Mouse (Mus musculus) kidney, adult 11 months (tissue): ENCODE data around the gene Sh3rf3.
A peak's percentile ranks its signal among the peaks of the same experiment; 100 is the strongest.
"Not testable (repeated sequence)": the region's sequence is repeated elsewhere in the genome, so short reads cannot be mapped to it uniquely, and the experiment has no call there.

ENCODE experiments used
- DNase-seq: peaks from one replicate; pipeline ENCODE4 v3.0.0; 2022

Gene Sh3rf3

DNA sequence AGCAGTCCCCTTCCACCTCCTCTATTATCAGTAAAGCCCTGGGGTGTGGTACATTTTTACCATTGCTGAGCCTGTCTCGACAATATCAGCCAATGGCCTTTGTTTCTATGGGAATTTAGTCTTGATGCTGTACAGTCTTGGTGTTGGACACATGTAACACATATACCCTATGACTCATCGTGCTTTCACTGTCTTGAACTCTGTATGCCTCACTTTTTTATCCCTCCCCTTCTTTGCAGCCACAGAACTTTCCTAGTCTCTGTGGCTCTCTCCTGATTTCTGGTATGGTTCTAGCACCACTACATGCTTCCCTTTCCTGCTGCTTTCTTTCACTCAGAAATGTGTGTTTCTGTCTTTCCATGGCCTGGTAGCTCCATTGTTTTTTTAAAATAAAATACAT lies 181.6 kb downstream of the Sh3rf3 start:
- no peak for DNase-seq

DNA sequence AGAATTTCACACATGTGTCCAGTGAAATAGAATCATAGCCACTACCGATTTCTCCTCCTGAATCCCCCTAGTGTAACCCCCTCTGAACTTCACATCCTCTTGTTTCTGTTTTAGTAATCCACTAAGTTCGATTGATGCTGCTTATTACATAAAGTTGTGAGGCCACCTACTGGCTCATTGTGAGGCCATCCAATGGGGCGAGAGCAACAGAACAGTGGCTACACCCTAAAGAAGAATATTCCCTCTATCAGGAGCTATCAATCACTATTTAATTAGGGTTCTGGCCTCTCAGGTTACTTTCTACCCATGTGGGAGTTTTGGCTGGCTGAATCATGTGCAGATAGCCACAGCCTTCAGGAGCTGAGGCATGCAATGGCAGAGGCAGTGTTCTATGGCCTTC lies 182.0 kb downstream of the Sh3rf3 start:
- no peak for DNase-seq

DNA sequence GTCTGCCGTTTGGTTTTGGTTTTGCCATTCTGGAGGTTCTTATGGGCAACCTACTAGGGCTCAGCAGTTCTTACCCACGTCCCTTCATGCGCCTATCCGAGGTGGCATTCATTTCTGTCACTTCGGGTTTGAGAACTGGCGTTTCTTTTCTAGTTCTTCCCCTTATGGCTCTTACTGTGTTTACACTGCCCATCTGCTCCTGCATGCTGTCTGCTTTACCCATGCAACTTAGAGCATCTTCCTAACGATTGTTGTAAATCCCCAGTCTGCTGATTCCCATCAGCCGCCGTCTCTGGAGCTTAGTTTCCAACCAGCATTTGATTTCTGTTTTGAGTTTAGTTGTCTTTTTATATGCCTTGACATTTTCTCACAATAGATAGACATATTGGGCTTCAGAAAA lies 189.2 kb downstream of the Sh3rf3 start:
- no peak for DNase-seq

DNA sequence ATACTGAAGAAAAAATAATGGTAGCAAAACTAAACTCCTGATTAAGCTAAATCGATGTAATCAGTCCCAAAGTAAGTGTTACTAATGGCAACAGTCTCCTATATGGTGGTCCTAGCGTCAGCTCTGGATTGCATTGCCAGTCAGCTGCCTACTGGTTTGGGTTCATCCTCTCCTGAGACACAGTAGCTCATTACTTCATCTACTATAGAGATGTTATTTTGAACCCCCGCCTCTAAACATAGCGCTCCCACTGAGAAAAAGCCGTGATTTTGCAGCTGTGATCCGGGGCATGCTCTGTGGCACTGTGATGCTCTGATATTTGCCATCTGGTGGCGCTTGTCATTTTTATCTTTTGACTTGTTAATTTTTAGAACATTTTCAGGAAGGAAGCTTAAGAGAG lies 198.3 kb downstream of the Sh3rf3 start:
- DNase-seq = no peak

DNA sequence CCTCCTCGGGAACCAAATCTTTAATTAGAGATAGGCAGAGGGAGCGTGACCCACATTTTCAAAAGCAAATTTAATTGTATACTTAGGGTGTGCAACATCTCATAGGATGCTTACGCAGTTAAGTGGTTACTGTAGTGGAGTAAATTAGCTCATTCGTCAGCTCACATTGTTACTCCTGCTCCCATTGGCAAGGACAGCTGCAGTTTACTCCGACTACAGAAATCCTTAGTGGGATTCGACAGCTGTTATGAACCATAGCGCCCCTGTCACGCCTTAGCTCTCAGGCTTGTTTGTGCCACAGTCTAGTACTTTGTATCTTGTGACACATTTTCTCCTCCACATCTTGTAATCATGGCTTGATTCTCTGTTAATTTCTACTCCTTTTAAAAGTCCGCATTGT lies 200.5 kb downstream of the Sh3rf3 start:
- DNase-seq = no peak

DNA sequence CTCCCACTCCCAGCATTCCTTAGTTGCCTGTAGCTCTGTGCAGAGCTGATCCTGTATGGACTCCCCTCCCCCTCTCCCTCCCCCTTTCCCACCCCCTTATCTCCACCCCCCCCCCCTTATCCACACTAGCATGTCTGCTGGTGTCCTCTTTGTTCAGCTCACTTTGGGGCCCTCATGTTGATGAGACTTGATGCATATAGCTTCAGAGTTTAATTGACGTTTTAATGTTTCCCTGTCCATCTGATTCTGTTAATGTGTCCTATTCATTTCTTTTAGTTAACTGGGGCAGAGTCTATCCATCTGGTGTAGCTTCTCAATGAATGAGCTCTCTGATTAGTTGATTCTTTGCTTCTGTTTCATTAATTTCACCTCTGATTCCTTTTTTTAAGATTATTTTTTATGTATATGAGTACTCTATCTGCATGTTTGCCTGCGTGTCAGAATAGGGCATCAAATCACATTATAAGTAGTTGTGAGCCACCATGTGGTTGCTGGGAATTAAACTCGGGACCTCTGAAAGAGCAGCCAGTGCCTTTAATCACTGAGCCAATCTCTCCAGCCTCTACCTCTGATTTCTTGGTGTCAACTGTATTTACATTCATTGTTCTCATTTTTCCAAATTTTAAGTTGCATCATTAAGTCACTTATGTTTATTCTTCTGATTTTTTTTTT lies 206.3 kb downstream of the Sh3rf3 start:
- DNase-seq = no peak

DNA sequence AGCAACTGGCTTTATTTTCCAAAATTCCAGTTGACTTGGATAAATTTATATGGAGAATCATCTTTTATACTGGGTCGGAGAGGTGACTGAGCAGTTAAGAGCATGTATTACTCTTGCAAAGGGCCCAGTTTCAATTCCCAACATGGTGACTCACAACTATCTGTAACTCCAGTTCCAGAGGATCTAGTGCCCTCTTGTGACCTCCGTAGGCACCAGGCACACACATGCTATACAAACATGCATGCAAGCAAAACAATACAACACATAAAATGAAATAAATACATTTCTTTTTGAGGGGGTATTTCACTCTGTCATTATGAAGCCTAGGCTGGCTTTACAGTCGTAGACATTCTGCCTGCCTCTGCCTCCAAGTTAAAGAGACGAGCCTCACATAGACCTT lies 237.3 kb downstream of the Sh3rf3 start:
- no peak for DNase-seq

DNA sequence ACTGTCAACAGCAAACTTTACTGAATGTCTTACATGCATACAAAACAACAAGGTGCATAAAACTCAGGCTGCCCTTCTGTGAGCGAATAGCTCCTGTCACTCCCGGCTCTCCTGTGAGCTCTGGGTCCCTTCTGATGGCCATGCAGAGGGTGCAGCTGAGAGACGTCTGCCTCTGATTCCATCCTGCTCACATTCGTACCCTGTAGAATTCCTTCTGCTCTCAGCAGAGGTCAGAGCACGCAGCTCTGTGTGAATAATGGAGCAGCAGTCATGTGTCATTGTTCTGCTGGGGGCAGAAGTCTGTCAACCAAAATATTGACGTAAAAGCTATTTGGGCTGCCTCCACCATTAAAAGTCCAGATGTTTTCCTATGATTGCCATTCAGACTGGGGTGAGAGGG lies 243.1 kb downstream of the Sh3rf3 start:
- no peak for DNase-seq

DNA sequence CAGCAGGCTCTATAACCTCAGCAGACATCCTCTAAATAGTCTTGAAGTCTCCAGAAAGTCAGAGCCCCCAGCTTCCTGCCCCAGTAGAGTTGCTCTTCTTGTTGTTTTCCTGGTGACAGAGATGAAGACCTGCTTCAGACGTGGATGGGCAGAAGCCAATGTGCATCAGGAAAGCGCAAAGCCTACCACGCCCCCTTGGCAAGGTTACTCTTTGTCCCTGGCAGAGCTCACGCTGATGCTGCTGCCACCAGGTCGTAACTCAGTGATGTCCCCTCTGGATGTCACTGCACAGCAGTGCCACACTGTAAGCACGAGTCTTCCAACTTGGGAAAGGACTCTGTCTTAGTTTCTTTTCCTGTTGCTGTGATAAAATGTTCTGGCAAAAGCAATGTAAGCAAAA lies 253.6 kb downstream of the Sh3rf3 start:
- DNase-seq = no peak

DNA sequence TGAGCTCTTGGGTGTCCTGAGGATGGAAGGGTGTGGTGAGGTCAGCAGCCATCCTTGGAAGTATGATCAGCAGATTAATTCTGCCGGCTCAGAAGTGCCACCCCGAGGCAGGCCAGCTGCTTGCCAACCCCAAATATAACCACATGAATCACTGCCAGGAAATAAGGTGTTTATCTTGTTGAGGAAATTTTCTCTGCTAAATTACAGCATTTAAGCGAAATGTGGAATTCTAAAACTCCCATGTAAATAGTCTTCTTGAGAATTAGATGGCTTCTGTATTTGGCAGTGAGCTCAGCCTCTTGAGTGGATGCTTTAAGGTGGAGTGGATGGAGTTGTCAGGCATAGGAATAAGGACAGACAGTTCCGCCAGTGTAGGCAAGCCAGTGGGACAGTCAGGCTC lies 259.7 kb downstream of the Sh3rf3 start:
- no peak for DNase-seq

DNA sequence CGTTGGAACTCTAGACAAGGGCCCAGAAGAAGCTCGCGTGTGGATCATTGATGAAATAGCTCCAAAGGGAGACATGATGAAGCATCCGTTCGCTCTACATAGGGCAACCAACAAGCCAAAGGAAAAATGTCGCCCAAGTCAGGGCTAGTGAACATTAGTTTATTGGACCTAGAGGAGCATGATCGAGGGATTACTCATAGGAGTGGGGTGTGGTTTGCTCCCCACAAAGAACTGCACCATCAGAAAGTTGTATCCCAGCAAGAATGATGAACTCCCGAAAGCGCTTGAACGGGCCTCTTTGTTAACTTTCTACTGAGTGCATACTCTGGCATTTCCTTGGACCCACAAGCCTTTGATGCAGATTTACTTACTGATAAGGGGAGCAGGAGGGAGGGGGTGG lies 263.5 kb downstream of the Sh3rf3 start:
- no peak for DNase-seq

DNA sequence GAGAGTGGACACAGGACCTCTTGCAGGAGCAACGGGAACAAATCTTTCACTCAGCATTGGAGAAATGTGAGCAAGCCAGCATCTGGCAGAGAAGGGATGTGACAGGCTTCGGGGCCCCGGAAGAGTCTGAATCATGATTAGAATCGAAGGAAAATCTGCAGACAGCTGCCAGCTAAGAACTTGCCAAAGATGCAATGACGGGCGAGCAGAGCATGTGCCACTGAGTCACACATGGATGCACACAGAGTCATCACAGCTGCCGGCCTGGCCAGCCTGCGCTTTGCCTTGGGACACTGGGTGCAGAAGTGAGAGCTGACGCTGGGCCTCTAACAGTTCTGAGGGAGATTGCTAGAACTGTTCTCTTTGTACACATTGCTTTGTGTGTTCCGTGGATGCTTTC lies 264.8 kb downstream of the Sh3rf3 start:
- no peak for DNase-seq

DNA sequence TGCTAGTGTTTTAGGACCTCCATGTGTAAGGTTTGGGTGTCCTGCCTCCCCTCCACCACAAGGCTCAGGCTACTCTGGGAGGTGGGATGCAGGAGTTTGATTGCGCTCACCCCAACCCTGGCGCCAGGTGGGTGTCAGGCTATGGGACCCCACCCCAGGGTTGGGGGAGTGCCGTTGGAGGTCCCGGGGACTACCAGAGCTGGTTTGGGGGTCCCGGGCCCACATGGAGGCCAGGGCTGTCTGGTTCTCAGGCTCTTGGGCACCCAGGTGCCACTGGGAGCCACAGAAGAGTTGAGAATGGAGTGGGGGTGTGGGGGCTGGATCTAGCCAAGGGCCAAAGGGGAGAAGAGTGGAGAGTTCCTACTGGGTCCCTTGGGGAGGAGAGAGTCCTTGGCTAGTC lies 272.4 kb downstream of the Sh3rf3 start:
- DNase-seq = no peak

DNA sequence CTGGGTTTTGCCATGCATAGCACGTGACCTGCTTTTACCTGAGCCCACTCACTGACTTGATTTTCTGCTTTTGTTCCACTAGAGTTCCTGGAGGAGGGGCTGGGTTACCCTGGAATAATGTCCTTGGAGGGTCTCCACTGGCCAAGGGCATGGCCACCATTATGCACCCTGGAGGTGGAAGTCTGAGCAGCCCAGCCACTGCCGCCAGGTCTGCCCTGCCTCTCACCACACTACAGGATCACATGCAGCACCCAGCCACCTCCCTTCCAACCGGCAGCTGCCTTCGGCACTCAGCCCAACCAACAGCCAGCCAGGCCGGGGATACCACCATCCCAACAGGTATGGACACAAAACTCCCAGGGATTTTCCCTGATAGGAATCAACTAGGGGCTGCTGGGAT lies 273.4 kb downstream of the Sh3rf3 start:
- no peak for DNase-seq

DNA sequence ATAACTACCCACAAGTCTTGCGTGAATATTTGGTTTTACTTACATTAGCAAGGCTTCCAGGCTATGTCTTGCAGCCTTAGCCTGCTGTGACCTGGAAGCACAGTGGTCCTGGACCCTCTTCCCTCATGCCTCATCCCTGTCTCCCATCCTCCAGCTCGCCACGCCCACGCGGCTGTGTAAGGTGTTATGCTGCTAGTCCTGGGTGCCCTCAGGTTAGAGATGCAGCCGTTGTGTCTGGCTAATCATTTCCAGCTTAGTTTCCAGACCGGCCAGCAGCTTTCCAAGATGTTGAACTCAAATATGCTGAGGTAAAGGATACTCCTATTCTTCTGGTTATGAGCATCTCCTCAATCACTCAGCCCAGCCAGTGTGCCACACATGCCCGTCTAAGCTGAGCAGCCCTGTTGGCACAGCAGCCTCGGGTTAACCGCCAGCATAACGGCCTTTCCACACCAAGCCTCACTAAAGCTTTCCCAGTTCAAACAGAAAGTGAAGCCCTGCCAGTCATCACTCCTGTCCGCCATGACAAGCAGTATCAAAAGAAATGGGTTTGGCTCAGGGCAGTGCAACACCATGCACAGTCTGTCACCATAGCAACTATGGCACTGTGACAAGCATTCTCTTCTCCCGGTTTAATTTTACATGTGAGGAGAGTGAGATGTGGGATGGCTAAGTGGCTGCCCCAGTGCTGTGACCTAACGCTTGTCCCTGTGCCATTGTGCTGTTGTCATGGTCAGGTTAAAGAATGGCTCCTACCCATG lies 276.9 kb downstream of the Sh3rf3 start:
- DNase-seq = peak; percentile 30

DNA sequence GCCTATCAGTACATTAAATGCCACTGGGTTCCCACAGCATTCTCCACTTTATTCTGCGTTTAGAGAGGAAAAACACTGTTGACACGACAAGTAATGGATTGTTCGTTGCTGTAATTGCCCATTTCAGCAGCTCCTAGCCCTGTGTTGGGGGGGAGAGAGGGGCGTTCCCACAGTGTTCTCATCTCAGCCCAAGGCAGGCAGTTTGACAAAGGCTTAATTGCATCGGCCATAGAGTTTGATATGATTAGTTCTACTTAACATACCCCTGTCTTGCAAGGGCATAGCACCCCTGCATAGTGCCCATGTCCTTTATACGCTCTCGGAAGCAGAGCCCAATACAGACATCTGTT lies 277.4 kb downstream of the Sh3rf3 start:
- DNase-seq = no peak

DNA sequence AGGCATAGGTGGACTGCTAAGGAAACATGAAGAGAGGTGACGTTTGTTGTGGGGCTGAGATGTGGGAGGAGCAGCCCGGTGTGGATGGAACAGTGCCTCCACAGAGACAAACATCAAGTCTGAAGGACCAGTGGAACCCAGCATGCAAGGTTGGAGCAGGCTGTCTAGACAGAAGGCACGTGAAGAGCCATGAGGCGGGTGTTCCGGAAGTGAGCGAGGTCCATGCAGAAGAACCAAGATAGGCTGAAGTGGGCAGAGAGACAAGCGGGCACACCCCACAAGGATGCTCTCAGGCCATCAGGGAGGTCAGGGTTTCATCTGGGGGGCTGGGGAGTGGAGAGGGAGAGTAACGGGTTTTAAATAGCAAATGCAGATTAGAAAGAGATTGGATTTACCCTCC lies 278.4 kb downstream of the Sh3rf3 start:
- DNase-seq = no peak

DNA sequence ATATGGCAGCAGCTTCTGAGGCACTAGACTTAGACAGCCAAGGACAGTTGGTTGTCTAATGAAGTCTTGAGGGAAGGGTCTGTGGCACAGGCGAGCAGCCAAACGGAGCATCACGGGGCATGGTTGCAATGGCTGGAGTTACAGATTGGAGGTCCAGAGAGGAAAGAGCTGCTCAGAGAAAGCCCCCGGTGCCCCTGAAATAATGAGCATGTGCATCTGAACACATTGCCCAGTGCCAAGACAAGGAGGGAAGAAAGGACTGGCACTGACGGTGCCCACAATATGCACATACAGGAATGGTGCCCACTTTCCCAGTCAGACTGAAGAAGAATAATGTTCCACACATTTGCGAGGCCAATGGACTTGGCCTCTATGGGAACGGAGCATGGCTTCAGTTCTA lies 278.8 kb downstream of the Sh3rf3 start:
- no peak for DNase-seq

DNA sequence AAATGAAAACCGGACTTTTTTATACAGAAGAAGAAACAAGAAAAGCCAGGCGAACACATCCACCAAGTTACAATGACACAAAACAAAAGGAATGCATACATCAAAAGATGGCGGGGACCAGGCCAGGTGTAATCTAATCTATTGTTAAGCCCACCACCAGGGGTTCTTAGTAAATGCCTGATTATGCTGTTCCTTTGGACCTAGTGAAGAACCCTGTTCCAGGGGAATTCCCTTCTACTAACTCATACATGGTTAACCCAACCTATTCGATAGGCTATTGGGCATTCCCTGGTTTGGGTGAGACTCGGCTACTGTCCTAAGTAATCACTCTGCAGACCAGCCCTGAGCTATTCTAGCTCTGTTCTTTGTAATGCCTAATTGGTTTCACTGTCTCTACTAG lies 289.9 kb downstream of the Sh3rf3 start:
- not testable (repeated sequence) for DNase-seq

DNA sequence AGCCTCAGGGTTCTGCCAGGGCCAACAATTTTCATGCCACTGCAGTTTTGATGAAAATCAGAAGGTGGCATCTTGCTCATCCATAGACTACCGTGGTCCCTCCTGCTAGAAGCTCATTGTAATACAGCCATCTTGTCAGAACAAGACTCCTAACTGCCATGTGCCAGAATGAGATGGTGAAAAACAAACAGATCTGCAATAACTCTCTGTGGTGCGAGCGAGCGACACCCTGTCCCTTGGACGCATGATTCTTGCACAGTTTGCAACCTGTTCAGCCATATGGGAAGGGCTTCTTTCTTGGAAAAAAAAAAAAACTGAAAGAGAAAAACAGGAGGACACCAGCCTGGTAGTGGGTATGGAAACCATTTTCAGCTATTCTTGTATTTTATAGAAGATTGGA lies 291.5 kb downstream of the Sh3rf3 start:
- DNase-seq = no peak

DNA sequence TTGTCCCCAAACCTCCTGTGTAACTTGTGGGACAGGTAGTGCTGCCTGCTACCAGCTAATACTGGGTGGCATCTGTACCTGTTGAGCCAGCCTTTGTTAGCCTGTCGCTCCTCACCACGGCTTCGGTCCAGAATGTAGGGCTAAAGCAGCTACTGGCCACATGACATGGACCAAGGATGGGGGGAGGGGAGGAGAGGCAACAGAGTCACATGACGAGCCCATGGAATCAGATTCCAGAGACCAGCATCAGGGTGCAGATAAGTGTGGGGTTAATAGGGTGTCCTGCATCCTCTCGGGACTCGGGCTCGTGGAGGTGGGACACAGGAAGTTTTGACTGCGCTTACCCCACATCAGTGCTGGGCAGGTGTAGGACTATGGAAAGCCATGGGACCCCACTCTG lies 292.7 kb downstream of the Sh3rf3 start:
- no peak for DNase-seq

DNA sequence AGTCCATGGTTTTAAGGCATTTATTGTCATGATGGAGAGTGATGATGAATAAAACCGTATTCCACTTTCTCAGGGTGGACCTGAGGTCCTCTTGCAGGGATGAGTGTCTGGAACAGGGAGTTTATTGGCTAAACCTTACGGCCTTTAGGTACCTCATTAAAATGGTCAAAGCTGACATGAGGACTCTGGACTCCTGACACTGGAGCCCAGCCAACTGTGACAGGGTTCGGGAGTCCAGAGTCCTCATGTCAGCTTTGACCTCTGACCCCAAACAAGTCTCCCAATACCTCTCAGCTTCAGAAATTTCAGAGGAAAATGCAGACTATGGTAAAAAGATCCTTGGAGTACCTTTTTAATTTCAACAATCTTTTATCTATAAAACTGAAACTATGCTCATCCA lies 293.5 kb downstream of the Sh3rf3 start:
- peak; percentile 15 for DNase-seq

DNA sequence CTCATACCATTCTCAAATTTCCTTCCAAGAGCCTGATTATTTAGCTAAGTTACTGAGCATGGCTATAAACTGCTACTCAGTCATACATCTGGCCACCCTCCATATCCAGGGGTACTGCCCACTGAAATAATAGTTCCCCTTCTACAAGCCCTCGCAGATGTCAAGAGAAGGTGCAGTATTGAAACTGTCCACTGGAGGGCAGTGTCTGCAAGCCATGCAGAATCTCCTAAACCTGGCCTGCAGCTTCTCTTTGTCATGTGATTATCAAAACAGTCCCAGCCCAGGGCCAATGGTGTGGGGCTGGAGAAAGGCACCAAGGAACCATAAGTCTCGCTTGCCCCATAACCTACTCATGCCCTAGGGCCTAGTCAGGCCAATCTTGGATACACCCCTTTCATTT lies 295.9 kb downstream of the Sh3rf3 start:
- DNase-seq = peak; percentile 17

DNA sequence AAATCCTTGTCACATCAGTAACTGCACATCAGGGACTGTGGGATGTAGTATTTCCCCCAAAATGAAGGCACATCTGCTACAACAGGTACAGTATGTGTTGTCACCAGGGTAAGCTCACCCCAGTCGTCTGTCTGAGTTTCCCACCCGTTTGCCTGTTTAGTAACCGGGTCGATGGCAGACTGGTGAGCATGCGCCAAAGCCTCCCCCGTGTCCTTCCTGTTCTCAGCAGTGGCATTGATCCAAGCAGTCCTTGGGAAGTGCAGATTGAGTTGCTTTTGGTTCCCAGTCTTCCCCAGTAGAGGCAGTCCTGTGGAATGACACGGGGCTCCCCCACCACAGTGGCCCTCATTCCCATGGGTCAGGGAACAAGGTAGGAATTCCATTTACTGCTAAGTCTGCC lies 297.2 kb downstream of the Sh3rf3 start:
- DNase-seq = no peak

DNA sequence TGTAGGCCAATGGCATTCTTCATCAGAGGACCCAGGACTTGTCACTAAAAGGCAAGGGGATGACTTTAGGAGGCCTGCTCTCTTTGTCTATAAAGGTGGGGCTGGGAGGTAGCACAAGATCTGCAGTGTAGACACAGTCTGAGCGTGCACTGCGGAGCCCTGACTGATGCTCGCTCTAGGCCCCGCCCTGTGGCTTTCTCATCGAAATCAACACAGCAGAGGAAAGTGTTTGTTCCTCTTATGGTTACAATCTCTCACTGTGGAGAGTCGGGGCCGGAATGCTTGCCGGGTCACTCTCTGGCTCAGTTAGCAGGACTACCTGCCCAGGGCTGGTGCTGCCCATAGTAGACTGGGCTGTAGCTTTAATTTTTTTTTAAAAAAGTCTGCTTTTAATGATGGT lies 299.6 kb downstream of the Sh3rf3 start:
- DNase-seq = no peak
